ENCODE assay signal across 8 mouse cellular contexts in the genomic region with DNA sequence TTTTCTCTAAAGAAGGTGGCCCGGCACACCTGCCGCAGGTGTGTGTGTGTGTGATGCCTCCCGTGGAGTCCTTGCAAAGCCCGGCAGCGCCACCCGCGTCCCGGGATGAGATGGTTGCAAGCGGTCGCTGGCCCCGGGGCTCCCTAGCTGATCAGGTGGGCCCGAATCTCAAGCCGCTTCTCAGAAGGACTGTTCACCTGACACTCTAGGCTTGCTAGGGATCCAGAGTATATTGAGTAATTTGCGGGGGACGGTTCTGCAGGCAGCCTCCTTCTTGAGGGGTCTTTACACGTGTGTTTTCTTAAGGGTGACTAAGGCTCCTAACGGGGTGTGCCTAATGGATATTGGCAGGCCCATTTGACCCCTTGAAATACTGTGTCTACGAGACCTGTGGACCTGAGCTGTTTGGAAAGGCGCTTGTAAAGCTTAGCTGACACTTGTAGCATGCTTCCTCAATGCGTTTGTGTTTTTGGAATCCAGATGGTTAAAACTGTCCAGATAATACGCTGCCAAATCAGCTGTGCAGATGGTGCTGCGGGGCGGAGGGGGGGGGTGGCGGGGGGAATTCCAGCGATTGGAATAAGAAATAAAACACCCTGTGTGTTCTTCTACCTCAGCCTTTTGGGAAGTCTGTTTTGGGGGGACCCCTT. TPM values are rescaled to one million over a fixed set of nuclear protein-coding genes. Genes with fewer than 3 reads are reported as not detected.
DNase-seq lines count a peak whose midpoint lies in the region; ATAC-seq and TF ChIP-seq lines count a peak whose summit lies in the region.

No protein-coding gene starts in this region.

- no peaks in the 10 kb centered on the region for H3K27me3 ChIP-seq in MEL (ENCODE audit: control insufficient read depth in 1 of 2, insufficient read depth in 2 of 2, low read length in 2 of 2)
- H3K27me3 ChIP-seq in forebrain, embryonic 12.5 days: peaks cover 17% of the 10 kb centered on the region
- H3K27me3 ChIP-seq in hindbrain, embryonic 10.5 days (ENCODE audit: insufficient read depth, poor library complexity, severe bottlenecking): peaks cover 27% of the 10 kb centered on the region
- no peaks in the 10 kb centered on the region for H3K27me3 ChIP-seq in limb, embryonic 12.5 days
- peaks cover 19% of the 10 kb centered on the region; the same call in 1 of the 2 replicates for H3K27me3 ChIP-seq in midbrain, embryonic 13.5 days

- WGBS in forebrain, embryonic 12.5 days: 5% methylated on average over 25 of the region's 25 CpGs
- WGBS in hindbrain, embryonic 10.5 days: 4% methylated on average over 25 of the region's 25 CpGs
- WGBS in limb, embryonic 12.5 days: 2% methylated on average over 25 of the region's 25 CpGs
- 4% methylated on average over 25 of the region's 25 CpGs for WGBS in midbrain, embryonic 13.5 days

- no peak for TF ChIP-seq CTCF in MEL (IDR thresholded peaks at IDR 0.05 in 2 of 3, conservative IDR thresholded peaks at IDR 0.05 in 1 of 3; ENCODE audit: control insufficient read depth in 1 of 3, insufficient read depth in 1 of 3, low read depth in 2 of 3, low read length in 3 of 3, poor library complexity in 1 of 3, severe bottlenecking in 1 of 3)

- peak; percentile 23 to 65; a peak in 3 of 4 replicates for TF ChIP-seq EP300 in MEL (IDR thresholded peaks at IDR 0.05; ENCODE audit: low read depth in 1 of 2, low read length in 2 of 2)

- H3K36me3 ChIP-seq in MEL (ENCODE audit: control insufficient read depth in 1 of 2, insufficient read depth in 2 of 2, low read length in 2 of 2): peaks cover 2 to 17% of the 10 kb centered on the region in 2 experiments; a peak in 2 of 4 replicates
- no peaks in the 10 kb centered on the region for H3K36me3 ChIP-seq in forebrain, embryonic 12.5 days (replicated peaks)
- no peaks in the 10 kb centered on the region for H3K36me3 ChIP-seq in hindbrain, embryonic 10.5 days
- H3K36me3 ChIP-seq in limb, embryonic 12.5 days: peaks cover 12% of the 10 kb centered on the region; the same call in 1 of the 2 replicates
- H3K36me3 ChIP-seq in midbrain, embryonic 13.5 days: no peaks in the 10 kb centered on the region

- H3K27ac ChIP-seq in MEL (ENCODE audit: control insufficient read depth, low read depth, low read length): peak overlapping the region; percentile 96
- H3K27ac ChIP-seq in forebrain, embryonic 12.5 days: 0 out of 2 replicates have a peak overlapping the region, but pooled peaks have one; percentile 26
- H3K27ac ChIP-seq in hindbrain, embryonic 10.5 days: peak overlapping the region; percentile 88
- H3K27ac ChIP-seq in limb, embryonic 12.5 days: peak overlapping the region; percentile 94
- H3K27ac ChIP-seq in midbrain, embryonic 13.5 days: no peak overlapping the region

- H3K9ac ChIP-seq in MEL (ENCODE audit: control insufficient read depth, low read depth, low read length, poor library complexity, severe bottlenecking): peak overlapping the region; percentile 84
- H3K9ac ChIP-seq in forebrain, embryonic 12.5 days: peak overlapping the region; percentile 68
- H3K9ac ChIP-seq in limb, embryonic 12.5 days (replicated peaks): peak overlapping the region; percentile 89
- H3K9ac ChIP-seq in midbrain, embryonic 13.5 days (replicated peaks): peak overlapping the region; percentile 83

- peak overlapping the region; percentile 92 to 96 for H3K4me3 ChIP-seq in MEL (ENCODE audit: control insufficient read depth in 1 of 2, insufficient read depth in 1 of 2, low read depth in 2 of 2, low read length in 2 of 2)
- H3K4me3 ChIP-seq in forebrain, embryonic 12.5 days (replicated peaks): peak overlapping the region; percentile 76
- H3K4me3 ChIP-seq in hindbrain, embryonic 10.5 days: peak overlapping the region; percentile 72
- H3K4me3 ChIP-seq in limb, embryonic 12.5 days (replicated peaks): peak overlapping the region; percentile 92
- peak overlapping the region; percentile 71 for H3K4me3 ChIP-seq in midbrain, embryonic 13.5 days (replicated peaks)

- peak; percentile 80 for DNase-seq in MEL (ENCODE audit: low read depth, low spot score)
- peak; percentile 66 for DNase-seq in brain, adult 2 months (ENCODE audit: low read depth, low spot score)
- DNase-seq in hindbrain, embryonic 10.5 days (ENCODE audit: low spot score): peak; percentile 34
- DNase-seq in spleen, postnatal 36 days (ENCODE audit: low spot score in 2 of 2): peak; percentile 43 to 50
- DNase-seq in frontal cortex, postnatal 36 days (ENCODE audit: low spot score in 2 of 2): no peak

- TF ChIP-seq POLR2A in MEL (IDR thresholded peaks at IDR 0.05; ENCODE audit: control insufficient read depth in 1 of 2, insufficient read depth in 1 of 2, low read depth in 1 of 2, low read length in 2 of 2, poor library complexity in 1 of 2): no peak

- ATAC-seq in forebrain, embryonic 12.5 days (ENCODE audit: low FRiP score): no peak
- ATAC-seq in limb, embryonic 12.5 days (ENCODE audit: insufficient number of reproducible peaks, insufficient read depth, low FRiP score, low TSS enrichment, low read depth): no peak
- peak; percentile 1; the same call in 1 of the 2 replicates for ATAC-seq in midbrain, embryonic 13.5 days

- TF ChIP-seq RAD21 in MEL (IDR thresholded peaks at IDR 0.05; ENCODE audit: low read depth, low read length): no peak

- H3K4me1 ChIP-seq in MEL (ENCODE audit: control insufficient read depth in 1 of 2, insufficient read depth in 2 of 2, low read length in 2 of 2): peaks cover 6 to 15% of the 10 kb centered on the region in 2 experiments
- H3K4me1 ChIP-seq in forebrain, embryonic 12.5 days: peaks cover 14% of the 10 kb centered on the region
- H3K4me1 ChIP-seq in hindbrain, embryonic 10.5 days (replicated peaks): peaks cover 53% of the 10 kb centered on the region
- peaks cover 30% of the 10 kb centered on the region for H3K4me1 ChIP-seq in limb, embryonic 12.5 days (replicated peaks)
- peaks cover 19% of the 10 kb centered on the region for H3K4me1 ChIP-seq in midbrain, embryonic 13.5 days (replicated peaks)

- no peaks in the 10 kb centered on the region for H3K9me3 ChIP-seq in MEL (replicated peaks; ENCODE audit: insufficient read depth, low read length)
- no peaks in the 10 kb centered on the region for H3K9me3 ChIP-seq in forebrain, embryonic 12.5 days
- H3K9me3 ChIP-seq in hindbrain, embryonic 10.5 days: no peaks in the 10 kb centered on the region
- no peaks in the 10 kb centered on the region for H3K9me3 ChIP-seq in limb, embryonic 12.5 days
- H3K9me3 ChIP-seq in midbrain, embryonic 13.5 days: no peaks in the 10 kb centered on the region

- peaks cover 10% of the 10 kb centered on the region for H3K79me2 ChIP-seq in MEL (ENCODE audit: control insufficient read depth, insufficient read depth, low read length, poor library complexity)

- H3K4me2 ChIP-seq in forebrain, embryonic 12.5 days: peak overlapping the region; percentile 99
- peak overlapping the region; percentile 84 for H3K4me2 ChIP-seq in limb, embryonic 12.5 days
- peak overlapping the region; percentile 98 for H3K4me2 ChIP-seq in midbrain, embryonic 13.5 days (replicated peaks)

TF ChIP-seq in MEL, 35 proteins besides CTCF, POLR2A, EP300 and RAD21:
- TF ChIP-seq E2F4 (IDR thresholded peaks at IDR 0.05; ENCODE audit: borderline replicate concordance, low read depth, low read length) (no peak), MAX (IDR thresholded peaks at IDR 0.05; ENCODE audit: low read length) (peak; percentile 63), MYB (IDR thresholded peaks at IDR 0.05; ENCODE audit: low read depth, low read length) (no peak), CHD2 (IDR thresholded peaks at IDR 0.05; ENCODE audit: low read length) (no peak), GABPA (IDR thresholded peaks at IDR 0.05; ENCODE audit: low read depth, low read length) (no peak), ZMIZ1 (IDR thresholded peaks at IDR 0.05; ENCODE audit: low read depth, low read length) (no peak), POLR2AphosphoS5 (IDR thresholded peaks at IDR 0.05; ENCODE audit: borderline replicate concordance, low read depth, low read length) (no peak), TAL1 (IDR thresholded peaks at IDR 0.05; ENCODE audit: low read length) (peak; percentile 70), SMC3 (IDR thresholded peaks at IDR 0.05; ENCODE audit: low read depth, low read length) (no peak), ETS1 (IDR thresholded peaks at IDR 0.05; ENCODE audit: low read depth, low read length) (peak; percentile 97), TCF12 (IDR thresholded peaks at IDR 0.05; ENCODE audit: low read depth, low read length) (peak; percentile 59; the same call in 1 of the 2 replicates), MAFK (IDR thresholded peaks at IDR 0.05; ENCODE audit: borderline replicate concordance, low read depth, low read length) (no peak; the same call in 1 of the 2 replicates), GATA1 (IDR thresholded peaks at IDR 0.05; ENCODE audit: low read depth, low read length) (peak; percentile 61), SIN3A (IDR thresholded peaks at IDR 0.05; ENCODE audit: low read length) (peak; percentile 96), HCFC1 (IDR thresholded peaks at IDR 0.05; ENCODE audit: low read depth, low read length) (no peak), MXI1 (IDR thresholded peaks at IDR 0.05; ENCODE audit: low read depth, low read length) (peak; percentile 93), ELF1 (IDR thresholded peaks at IDR 0.05; ENCODE audit: low read depth, low read length) (no peak), TBP (IDR thresholded peaks at IDR 0.05; ENCODE audit: low read depth, low read length) (no peak), MYC (IDR thresholded peaks at IDR 0.05; ENCODE audit: low read depth, low read length) (no peak), RCOR1 (IDR thresholded peaks at IDR 0.05; ENCODE audit: low read depth, low read length) (peak; percentile 19; the same call in 1 of the 2 replicates), JUND (IDR thresholded peaks at IDR 0.05; ENCODE audit: low read depth, low read length) (no peak), MAZ (IDR thresholded peaks at IDR 0.05; ENCODE audit: low read depth, low read length) (no peak)

RNA-seq across cellular contexts. Expression of a gene that starts 0.9 kb away (rescaled TPM):
- total RNA-seq in MEL (2012; rRNA removed): 1.4 and 1.8 TPM in 2 replicates
- 1 to 10 TPM in 1 of 2 experiments, not detected in 1; 7.6 TPM for polyA plus RNA-seq in MEL (2012; ENCODE audit: insufficient read depth in 1 of 2, insufficient read length in 2 of 2, low read depth in 1 of 2, low replicate concordance in 2 of 2, missing spikeins in 1 of 2)
- polyA plus RNA-seq in forebrain, embryonic 12.5 days (2016; fragmentation: Nextera tagmentation; extraction: Ambion mirVana): 5.3 and 6.8 TPM in 2 replicates
- polyA plus RNA-seq in hindbrain, embryonic 10.5 days (2016; fragmentation: Nextera tagmentation; extraction: Ambion mirVana): 8.0 and 8.1 TPM in 2 replicates
- 25.4 and 25.6 TPM in 2 replicates for polyA plus RNA-seq in limb, embryonic 12.5 days (2016; fragmentation: Nextera tagmentation; extraction: Ambion mirVana)
- 3.7 TPM in 2 replicates for polyA plus RNA-seq in midbrain, embryonic 13.5 days (2015; fragmentation: Nextera tagmentation; extraction: Ambion mirVana)

Comparison
In these comparisons a context has a peak if more than half of its experiments do, and no peak if none do; other contexts are left out.
1. DNase-seq: peak in MEL (single experiment), brain, adult 2 months (single experiment), hindbrain, embryonic 10.5 days (single experiment) and spleen, postnatal 36 days (2 of 2); none in frontal cortex, postnatal 36 days (0 of 2).
2. Peak in every context shown above with its lines, with median percentiles within 50 percentile points of each other: H3K4me3 ChIP-seq, H3K9ac ChIP-seq and H3K4me2 ChIP-seq.